Mouse (Mus musculus) brain, embryonic 14.5 days (tissue): Measurements from ENCODE around the gene Cgref1. TPM values are rescaled to one million over a fixed set of nuclear protein-coding genes. Genes with fewer than 3 reads are reported as not detected.

Source experiments
- DNase-seq: peaks from one replicate; pipeline ENCODE4 v3.0.0-alpha.2; 2011; ENCODE audit warnings: low read depth
- CTCF ChIP-seq: fragments of 200-500 bp; IDR thresholded peaks from 2 replicates; pipeline ENCODE4 v1.5.1; 2012; ENCODE audit warnings: inconsistent platforms, mild to moderate bottlenecking, moderate library complexity, borderline replicate concordance; ENCODE audit not compliant: insufficient read depth, insufficient read length; ENCODE audit errors: extremely low read depth
- POLR2A ChIP-seq: fragments of 200-500 bp; IDR thresholded peaks from 2 replicates; pipeline ENCODE4 v1.6.1; 2012; ENCODE audit warnings: mild to moderate bottlenecking, inconsistent platforms, borderline replicate concordance; ENCODE audit not compliant: poor library complexity, insufficient read depth, insufficient read length, severe bottlenecking; ENCODE audit errors: extremely low read depth
- polyA plus RNA-seq: library from polyadenylated mRNA; depleted of rRNA; stranded (reverse); fragments of >200 nt; gene quantifications from 2 replicates; pipeline ENCODE4 v1.2.3, GENCODE M21; 2012; rRNA removed

Gene Cgref1
- polyA plus RNA-seq, 1 experiment: 34.4 TPM

GRCm38 (mm10) chr5:30886209-30886608 is 59.2 kb downstream of the Cgref1 start:
- TF ChIP-seq CTCF (no peak), POLR2A (no peak)
- no peak for DNase-seq

Other genes with a start within 250 kb of the Cgref1 start
- 368 and 444 TPM in 2 replicates for gene Dpysl5, start 234.0 kb downstream of the Cgref1 start, polyA plus RNA-seq
- 163 and 172 TPM in 2 replicates for gene Mapre3, start 130.9 kb downstream of the Cgref1 start, polyA plus RNA-seq
- 82.3 and 88.6 TPM in 2 replicates for gene Tmem214, start 77.6 kb downstream of the Cgref1 start, polyA plus RNA-seq
- 70.9 and 72.1 TPM in 2 replicates for gene Agbl5, start 56.9 kb downstream of the Cgref1 start, polyA plus RNA-seq
- gene Ost4, start 37.8 kb downstream of the Cgref1 start, polyA plus RNA-seq: 162 and 256 TPM in 2 replicates
- gene Emilin1, start 32.2 kb downstream of the Cgref1 start, polyA plus RNA-seq: 12.8 and 23.0 TPM in 2 replicates
- gene Khk, start 24.2 kb downstream of the Cgref1 start, polyA plus RNA-seq: 7.9 and 8.5 TPM in 2 replicates
- 178 and 250 TPM in 2 replicates for gene Preb, start 14.8 kb upstream of the Cgref1 start, polyA plus RNA-seq
- not detected in 2 replicates for gene Tcf23, start 23.1 kb upstream of the Cgref1 start, polyA plus RNA-seq
- gene Atraid, start 102.7 kb upstream of the Cgref1 start, polyA plus RNA-seq: 122 and 154 TPM in 2 replicates
- gene Slc5a6, start 103.3 kb upstream of the Cgref1 start, polyA plus RNA-seq: 40.7 and 44.5 TPM in 2 replicates
- 33.8 and 34.0 TPM in 2 replicates for gene Cad, start 109.2 kb upstream of the Cgref1 start, polyA plus RNA-seq
- not detected in 2 replicates for gene Dnajc5g, start 160.7 kb upstream of the Cgref1 start, polyA plus RNA-seq
- gene Slc30a3, start 162.6 kb upstream of the Cgref1 start, polyA plus RNA-seq: 21.2 and 31.6 TPM in 2 replicates
- gene Trim54, start 171.1 kb upstream of the Cgref1 start, polyA plus RNA-seq: 0.05 TPM in 1 of 2 replicates, not detected in the other
- gene Ucn, start 193.2 kb upstream of the Cgref1 start, polyA plus RNA-seq: not detected in 2 replicates
- gene Mpv17, start 208.7 kb upstream of the Cgref1 start, polyA plus RNA-seq: 55.9 and 74.4 TPM in 2 replicates
- 3.7 and 4.1 TPM in 2 replicates for gene Gm29609, start 234.3 kb upstream of the Cgref1 start, polyA plus RNA-seq
- 94.3 and 110 TPM in 2 replicates for gene Gtf3c2, start 234.6 kb upstream of the Cgref1 start, polyA plus RNA-seq
- 96.8 and 110 TPM in 2 replicates for gene Snx17, start 247.6 kb upstream of the Cgref1 start, polyA plus RNA-seq
- gene Eif2b4, start 247.8 kb upstream of the Cgref1 start, polyA plus RNA-seq: 53.3 and 58.6 TPM in 2 replicates